Mouse (Mus musculus) C2C12 (cell line): ENCODE data around the gene Mphosph9. TPM values are rescaled to one million over a fixed set of nuclear protein-coding genes. Genes with fewer than 3 reads are reported as not detected.

Source experiments
- H3K27me3 ChIP-seq: one replicate; pipeline ENCODE4 v1.6.1; 2011; ENCODE audit not compliant: control insufficient read depth, insufficient read depth, insufficient read length
- H3K36me3 ChIP-seq: one replicate; pipeline ENCODE4 v1.6.1; 2011; ENCODE audit not compliant: control insufficient read depth, insufficient read depth
- H3K4me3 ChIP-seq: one replicate; pipeline ENCODE4 v1.5.1; 2011; ENCODE audit warnings: mild to moderate bottlenecking, control low read depth; ENCODE audit not compliant: poor library complexity, insufficient read depth, severe bottlenecking
- H3K79me2 ChIP-seq: one replicate; pipeline ENCODE4 v1.6.1; 2011; ENCODE audit not compliant: control insufficient read depth, insufficient read depth
- H3K79me3 ChIP-seq: one replicate; pipeline ENCODE4 v1.6.1; 2011; ENCODE audit warnings: low read depth, control low read depth
- H3ac ChIP-seq: one replicate; pipeline ENCODE3; 2011; ENCODE audit warnings: low read depth; ENCODE audit not compliant: control insufficient read depth, insufficient read length
- CEBPB ChIP-seq: IDR thresholded peaks from one replicate; pipeline ENCODE4 v1.6.1; 2011; ENCODE audit warnings: low read depth, mild to moderate bottlenecking, control low read depth, moderate library complexity
- CTCF ChIP-seq: IDR thresholded peaks from one replicate; pipeline ENCODE4 v1.5.1; 2011; ENCODE audit not compliant: control insufficient read depth, insufficient read depth, insufficient read length
- FOSL1 ChIP-seq: IDR thresholded peaks from one replicate; pipeline ENCODE4 v1.8.0; 2011; ENCODE audit warnings: mild to moderate bottlenecking, low read length; ENCODE audit not compliant: poor library complexity, insufficient read depth, severe bottlenecking
- MAX ChIP-seq: IDR thresholded peaks from one replicate; pipeline ENCODE4 v1.6.1; 2011; ENCODE audit warnings: mild to moderate bottlenecking, control low read depth
- MYOD1 ChIP-seq: IDR thresholded peaks from one replicate; pipeline ENCODE4 v1.6.1; 2011; ENCODE audit warnings: low read depth; ENCODE audit not compliant: control insufficient read depth, insufficient read length
- MYOG ChIP-seq: IDR thresholded peaks from one replicate; pipeline ENCODE4 v1.6.1; 2011; ENCODE audit not compliant: control insufficient read depth, insufficient read length; ENCODE audit errors: extremely low read depth
- USF1 ChIP-seq: IDR thresholded peaks from one replicate; pipeline ENCODE4 v1.6.1; 2011; ENCODE audit warnings: low read depth, mild to moderate bottlenecking, control low read depth, moderate library complexity
- long read RNA-seq, 2 experiments: library from polyadenylated mRNA; unstranded; transcript quantifications; one replicate each; pipeline ENCODE4 v2.0.0; 2019 to 2020
- polyA plus RNA-seq: library from polyadenylated mRNA; unstranded; fragments of >200 nt; fragmentation: generic; extraction: Trizol; gene quantifications from one replicate; pipeline ENCODE4 v1.2.1, GENCODE M21; 2012; ENCODE audit warnings: missing spikeins

The Mphosph9 gene
- 3.1 TPM for polyA plus RNA-seq
- long read RNA-seq, experiment 1, full-length matches to known transcripts: 1 of 4 reads
- long read RNA-seq, experiment 1, partial matches to known transcripts: 0 of 4 reads
- long read RNA-seq, experiment 1, other reads (novel, unspliced or antisense): 3 of 4 reads
- long read RNA-seq, experiment 2, full-length matches to known transcripts: 8 of 37 reads
- long read RNA-seq, experiment 2, partial matches to known transcripts: 18 of 37 reads
- long read RNA-seq, experiment 2, other reads (novel, unspliced or antisense): 11 of 37 reads

GRCm38 (mm10) chr5:124327510-124328364 is at the start of gene Mphosph9, which contains the start of gene 2810006K23Rik:
Gene Mphosph9 (minus strand): TSS chr5:124327972.
Gene 2810006K23Rik (plus strand): TSS chr5:124328089.
- TF ChIP-seq MAX (no peak), CTCF (no peak), CEBPB (no peak), MYOG (no peak), FOSL1 (no peak), MYOD1 (no peak), USF1 (no peak)
- Histone ChIP-seq H3K27me3 (no peaks in the 10 kb centered on the region), H3K4me3 (peak within 1 kb of the TSS; percentile 65), H3K79me2 (peaks cover 41% of the 10 kb centered on the region), H3K79me3 (peaks cover 16% of the 10 kb centered on the region), H3ac (peak within 1 kb of the TSS; percentile 92), H3K36me3 (peaks cover 12% of the 10 kb centered on the region)

GRCm38 (mm10) chr5:124377149-124377548 is 49.4 kb upstream of the Mphosph9 start:
- H3ac ChIP-seq: no peak overlapping the region
- H3K27me3 ChIP-seq: no peaks in the 10 kb centered on the region
- H3K4me3 ChIP-seq: no peak overlapping the region
- no peak for TF ChIP-seq MAX
- TF ChIP-seq MYOG: no peak
- TF ChIP-seq CTCF: no peak
- TF ChIP-seq USF1: no peak
- H3K79me2 ChIP-seq: no peaks in the 10 kb centered on the region
- peaks cover 76% of the 10 kb centered on the region for H3K36me3 ChIP-seq
- no peaks in the 10 kb centered on the region for H3K79me3 ChIP-seq

- Histone ChIP-seq H3K36me3 (peaks cover 79% of the 10 kb centered on the region), H3K4me3 (no peak overlapping the region)
These were observed 48.6 kb upstream of the Mphosph9 start for GRCm38 (mm10) chr5:124376401-124376800.

GRCm38 (mm10) chr5:124374298-124374697 is 46.5 kb upstream of the Mphosph9 start:
- TF ChIP-seq MYOD1 (no peak), MYOG (no peak)
- H3ac ChIP-seq: no peak overlapping the region
- no peaks in the 10 kb centered on the region for H3K79me3 ChIP-seq
- H3K27me3 ChIP-seq: no peaks in the 10 kb centered on the region
- peaks cover 78% of the 10 kb centered on the region for H3K36me3 ChIP-seq
- H3K79me2 ChIP-seq: no peaks in the 10 kb centered on the region
- H3K4me3 ChIP-seq: no peak overlapping the region

More at GRCm38 (mm10) chr5:124376401-124376800, 48.6 kb upstream of the Mphosph9 start:
- TF ChIP-seq MYOG (no peak), MAX (no peak), CTCF (no peak), MYOD1 (no peak), CEBPB (no peak), USF1 (no peak), FOSL1 (no peak)
- no peak overlapping the region for H3ac ChIP-seq
- no peaks in the 10 kb centered on the region for H3K79me3 ChIP-seq
- H3K27me3 ChIP-seq: no peaks in the 10 kb centered on the region
- H3K79me2 ChIP-seq: no peaks in the 10 kb centered on the region

GRCm38 (mm10) chr5:124366721-124367120 is 38.9 kb upstream of the Mphosph9 start:
- H3K79me2 ChIP-seq: no peaks in the 10 kb centered on the region
- no peaks in the 10 kb centered on the region for H3K27me3 ChIP-seq
- no peak overlapping the region for H3K4me3 ChIP-seq
- H3K79me3 ChIP-seq: no peaks in the 10 kb centered on the region
- TF ChIP-seq CEBPB (no peak), MYOG (no peak), USF1 (no peak), MYOD1 (no peak), MAX (no peak), CTCF (no peak), FOSL1 (no peak)
- H3K36me3 ChIP-seq: peaks cover 30% of the 10 kb centered on the region
- H3ac ChIP-seq: no peak overlapping the region
